Mouse (Mus musculus): ENCODE data around the gene Gpr4.

Gpr4 gene

GRCm38 (mm10) chr7:19227883-19228792 is 15.8 kb downstream of the Gpr4 start, which contains the start of gene Opa3:
Gene Opa3, plus strand, starts transcription at chr7:19228334.
- DNase-seq (ENCODE audit: low read depth in 1 of 2, low spot score in 2 of 2) = peak; percentile 98 to 99

- DNase-seq (ENCODE audit: low read depth in 1 of 2, low spot score in 2 of 2) = no peak
Measured at GRCm38 (mm10) chr7:19228793-19229148, 16.4 kb downstream of the Gpr4 start.

GRCm38 (mm10) chr7:19229404-19229803 is 17.1 kb downstream of the Gpr4 start:
- no peak for DNase-seq (ENCODE audit: low read depth in 1 of 2, low spot score in 2 of 2)

GRCm38 (mm10) chr7:19230041-19230580 is 17.8 kb downstream of the Gpr4 start:
- DNase-seq (ENCODE audit: low read depth in 1 of 2, low spot score in 2 of 2) = no peak

- no peak for DNase-seq (ENCODE audit: low read depth in 1 of 2, low spot score in 2 of 2)
Measured at GRCm38 (mm10) chr7:19230899-19231298, 18.6 kb downstream of the Gpr4 start.

GRCm38 (mm10) chr7:19231849-19232248 is 19.5 kb downstream of the Gpr4 start:
- no peak for DNase-seq (ENCODE audit: low read depth in 1 of 2, low spot score in 2 of 2)

DNA sequence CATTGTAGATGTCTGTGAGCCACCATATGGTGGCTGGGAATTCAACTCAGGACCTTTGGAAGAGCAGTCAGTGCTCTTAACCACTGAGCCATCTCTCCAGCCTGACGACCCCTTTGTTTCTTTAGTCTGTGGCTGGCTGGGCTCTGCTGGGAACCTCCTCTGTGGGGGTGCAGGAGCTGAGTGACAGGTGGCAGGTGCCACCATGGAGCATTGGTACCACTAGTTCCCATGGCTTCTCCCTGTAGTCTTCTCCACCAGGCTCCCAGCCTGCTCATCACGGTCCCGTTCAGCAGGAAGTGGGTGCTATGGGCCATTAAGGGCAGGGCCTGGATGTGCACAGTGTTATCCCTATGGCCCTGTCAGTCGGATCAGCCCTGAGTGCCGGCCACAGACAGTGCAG is 22.3 kb downstream of the Gpr4 start:
- no peak for DNase-seq (ENCODE audit: low read depth in 1 of 2, low spot score in 2 of 2)

GRCm38 (mm10) chr7:19235092-19235671 is 22.8 kb downstream of the Gpr4 start:
- DNase-seq (ENCODE audit: low read depth in 1 of 2, low spot score in 2 of 2) = no peak

DNA sequence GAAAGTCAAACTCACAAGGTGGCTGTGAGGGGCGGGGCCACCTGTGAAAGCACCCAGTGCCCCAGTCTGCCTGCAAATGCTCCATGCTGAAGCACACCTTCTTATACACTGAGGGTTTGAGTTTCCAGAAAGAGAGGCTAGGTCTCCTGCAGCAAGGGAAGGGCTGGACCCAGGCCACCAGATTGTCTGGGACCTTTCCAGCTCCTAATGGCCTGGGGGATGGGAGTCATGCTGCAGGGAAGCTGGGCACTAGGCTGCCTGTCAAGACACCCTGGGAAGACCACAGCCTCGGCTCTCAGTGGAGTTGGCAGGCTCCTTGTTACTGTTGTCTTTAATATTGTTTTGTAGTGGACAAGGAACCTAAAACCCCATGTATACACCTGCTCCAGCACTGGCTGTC is 24.1 kb downstream of the Gpr4 start:
- no peak for DNase-seq (ENCODE audit: low read depth in 1 of 2, low spot score in 2 of 2)

- no peak for DNase-seq (ENCODE audit: low read depth in 1 of 2, low spot score in 2 of 2)
Measured at GRCm38 (mm10) chr7:19238344-19238743, 26.0 kb downstream of the Gpr4 start.

DNA sequence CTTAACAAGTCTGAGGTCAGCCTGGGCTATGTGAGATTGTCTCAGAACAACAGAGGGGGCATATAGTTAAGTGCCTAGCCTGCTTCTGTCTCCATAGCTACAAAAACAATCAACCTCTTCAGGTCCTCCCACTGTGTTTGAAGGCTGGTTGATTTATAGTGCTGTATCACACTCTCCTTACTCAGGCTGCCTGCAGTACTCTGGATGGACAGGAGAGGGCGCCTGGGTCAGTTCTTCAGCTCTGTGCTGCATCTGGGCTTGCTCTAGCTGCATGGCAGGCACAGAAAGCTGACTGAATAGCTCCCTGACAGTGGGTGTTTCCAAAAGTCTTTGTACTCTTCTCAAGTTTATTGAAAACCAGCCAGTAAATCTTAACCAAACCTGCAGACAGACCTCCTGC is 27.1 kb downstream of the Gpr4 start:
- DNase-seq (ENCODE audit: low read depth in 1 of 2, low spot score in 2 of 2) = peak; percentile 52 to 83

- no peak for DNase-seq (ENCODE audit: low read depth in 1 of 2, low spot score in 2 of 2)
Measured at GRCm38 (mm10) chr7:19239986-19240385, 27.6 kb downstream of the Gpr4 start.

- DNase-seq (ENCODE audit: low read depth in 1 of 2, low spot score in 2 of 2) = no peak
Measured at GRCm38 (mm10) chr7:19240905-19241463, 28.6 kb downstream of the Gpr4 start.

DNA sequence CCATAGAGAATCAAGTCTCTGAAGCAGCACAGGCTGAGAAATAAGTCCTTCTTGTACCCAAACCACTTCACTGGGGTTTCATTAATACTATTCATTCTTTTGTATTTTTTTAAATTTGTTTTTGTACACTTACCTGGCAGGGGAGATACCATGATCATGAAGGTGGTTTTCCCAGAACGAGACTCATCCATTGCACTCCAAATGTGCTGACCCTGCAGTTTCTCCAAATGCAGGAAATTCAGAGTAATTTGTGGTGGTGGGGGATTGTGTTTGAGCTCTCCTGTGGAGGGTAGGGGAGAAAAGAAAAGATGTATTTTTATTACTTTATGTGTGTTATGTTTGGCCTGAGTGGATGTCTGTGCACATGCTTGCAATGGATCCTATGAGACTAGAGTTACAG is 29.7 kb downstream of the Gpr4 start:
- DNase-seq (ENCODE audit: low read depth in 1 of 2, low spot score in 2 of 2) = no peak

- no peak for DNase-seq (ENCODE audit: low read depth in 1 of 2, low spot score in 2 of 2)
Measured at GRCm38 (mm10) chr7:19243858-19244257, 31.5 kb downstream of the Gpr4 start.

DNA sequence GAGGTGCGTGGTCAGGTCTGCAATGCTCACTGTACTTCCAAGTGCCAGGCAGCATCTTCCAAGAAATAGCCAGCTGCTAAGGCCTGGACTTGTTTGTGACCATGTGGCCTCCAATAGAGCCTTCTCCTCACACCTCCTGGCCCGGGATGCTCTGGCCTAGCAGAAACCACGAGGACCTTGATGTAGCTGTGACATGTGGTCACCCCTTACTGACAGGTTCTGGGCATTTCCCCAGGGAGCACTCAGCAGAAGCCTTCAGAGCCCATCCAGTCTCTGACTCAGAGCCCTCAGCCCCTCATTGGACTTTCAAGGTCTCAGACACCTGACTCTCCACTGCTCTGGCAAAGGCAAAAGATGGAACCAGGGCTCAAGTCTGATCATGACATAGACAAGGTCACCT is 32.7 kb downstream of the Gpr4 start:
- DNase-seq (ENCODE audit: low read depth in 1 of 2, low spot score in 2 of 2) = no peak

GRCm38 (mm10) chr7:19246855-19247254 is 34.5 kb downstream of the Gpr4 start:
- no peak for DNase-seq (ENCODE audit: low read depth in 1 of 2, low spot score in 2 of 2)

DNA sequence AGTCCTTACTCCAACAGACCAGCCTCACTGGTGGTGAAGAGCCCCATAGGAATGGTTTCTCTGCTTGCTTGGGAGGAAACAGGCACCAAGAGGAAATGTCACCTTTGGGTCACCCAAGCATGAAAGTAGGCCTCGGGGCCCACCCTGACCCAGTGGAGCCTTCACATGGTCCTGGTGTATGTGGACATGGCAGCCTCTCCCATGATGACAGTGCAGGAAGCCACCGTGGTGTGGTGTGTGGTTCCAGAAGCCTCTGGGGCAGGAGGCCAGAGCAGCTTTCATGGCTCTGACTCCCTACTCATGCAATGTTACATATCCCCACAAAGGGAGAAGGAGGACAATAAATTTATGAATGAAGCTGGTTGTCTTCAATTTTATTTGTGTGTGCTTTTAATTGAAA is 35.2 kb downstream of the Gpr4 start:
- no peak for DNase-seq (ENCODE audit: low read depth in 1 of 2, low spot score in 2 of 2)

DNA sequence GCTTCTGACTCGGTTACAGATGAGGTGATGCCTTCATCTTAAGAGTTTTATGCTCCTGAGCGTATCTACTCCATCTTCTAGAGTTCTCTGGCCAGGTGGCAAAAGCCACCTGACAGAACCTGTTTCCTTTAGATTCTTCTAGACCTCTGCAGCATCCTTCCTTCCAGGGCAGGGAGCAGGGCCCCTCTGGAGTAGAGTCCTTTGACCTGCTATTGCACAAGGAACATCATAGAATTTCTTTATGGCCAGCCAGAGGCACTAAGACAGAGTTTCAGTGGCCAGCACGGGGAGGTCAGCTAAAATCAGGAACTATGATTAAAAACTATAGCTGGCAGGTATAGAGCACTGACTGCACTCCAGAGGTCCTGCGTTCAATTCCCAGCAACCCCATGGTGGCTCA is 39.7 kb downstream of the Gpr4 start:
- no peak for DNase-seq (ENCODE audit: low read depth in 1 of 2, low spot score in 2 of 2)

DNA sequence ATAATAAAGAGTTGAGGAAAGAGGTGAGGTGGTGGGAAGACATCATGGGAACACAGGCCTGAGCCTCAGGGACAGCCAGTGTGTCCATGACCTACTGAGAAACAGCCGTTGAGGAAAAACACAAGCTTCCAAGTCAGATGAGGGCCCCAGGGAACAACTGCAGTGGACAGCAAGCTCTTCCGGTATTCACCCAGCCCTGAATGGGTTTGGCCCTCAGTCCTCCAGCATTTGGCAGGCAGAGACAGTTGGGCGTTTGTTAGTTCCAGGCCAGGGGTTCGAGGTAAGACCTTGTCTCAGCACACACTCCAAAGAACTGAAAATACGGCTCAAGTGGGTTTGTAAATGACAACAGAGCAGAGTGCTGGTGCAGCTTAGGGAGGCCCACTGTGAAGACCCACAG is 41.1 kb downstream of the Gpr4 start:
- DNase-seq (ENCODE audit: low read depth in 1 of 2, low spot score in 2 of 2) = no peak

DNA sequence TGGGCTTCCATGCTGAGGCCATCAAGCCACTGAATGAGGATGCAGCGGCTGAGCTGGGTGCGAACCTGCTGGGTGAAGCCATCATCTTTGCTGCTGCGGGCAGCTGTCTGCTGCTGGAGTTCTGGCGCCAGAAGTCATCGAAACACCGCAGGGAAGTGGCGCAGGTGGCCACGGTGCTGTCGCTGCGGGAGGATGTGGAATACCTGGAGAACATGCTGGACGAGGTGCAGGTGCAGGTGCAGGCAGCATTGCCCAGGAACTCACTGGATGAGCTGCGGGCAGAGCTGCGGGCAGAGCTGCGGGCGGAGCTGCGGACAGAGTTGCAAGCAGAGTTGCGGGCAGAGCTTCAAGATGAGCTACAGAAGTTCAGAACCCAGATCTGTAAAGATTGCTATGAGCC is 43.1 kb downstream of the Gpr4 start:
- DNase-seq (ENCODE audit: low read depth in 1 of 2, low spot score in 2 of 2) = no peak

DNA sequence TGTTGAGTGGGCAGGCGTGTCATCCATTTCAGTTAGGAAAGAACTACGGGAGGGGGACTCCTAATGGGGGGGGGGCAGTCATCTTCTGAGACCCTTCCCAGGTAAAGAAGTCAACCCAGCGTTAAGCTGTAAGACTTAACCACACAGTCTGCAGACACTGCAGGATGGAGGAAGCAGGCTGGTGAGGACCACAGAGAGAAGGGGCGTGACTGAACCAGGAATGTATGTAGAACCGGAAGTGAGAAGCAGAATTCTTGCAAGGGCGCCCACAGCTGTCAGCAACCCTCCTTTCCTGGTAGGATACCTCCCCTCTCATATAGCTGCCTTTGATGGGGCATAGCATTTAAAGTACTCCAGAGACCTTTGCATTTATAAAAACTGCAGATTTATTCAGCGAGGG is 44.2 kb downstream of the Gpr4 start:
- DNase-seq (ENCODE audit: low read depth in 1 of 2, low spot score in 2 of 2) = no peak

Measured in monocyte, adult 2 months (primary cell).